Comparison of ENCODE assay signal across 17 mouse cellular contexts in genomic region chr5:74621691-74622470, GRCm38 (mm10).
A peak's percentile ranks its signal among the peaks of the same experiment; 100 is the strongest.
DNase-seq lines count a peak whose midpoint lies in the region; ATAC-seq and TF ChIP-seq lines count a peak whose summit lies in the region.
"Had no signal": no experiment of that assay in that cellular context is flagged by ENCODE, and none has a peak within 500 bp of the region (broad histone marks: within the 10 kb centered on the region; RNA-seq: fewer than 3 reads in every experiment).

No protein-coding gene starts in this region.

- no peaks in the 10 kb centered on the region for H3K36me3 ChIP-seq in hindbrain, embryonic 12.5 days
- H3K36me3 ChIP-seq in hindbrain, postnatal 0 days (ENCODE audit: insufficient read depth, low read length): peaks cover under 1% of the 10 kb centered on the region; the same call in 1 of the 2 replicates
- H3K36me3 ChIP-seq in embryonic facial prominence, embryonic 13.5 days: no peaks in the 10 kb centered on the region
- no peaks in the 10 kb centered on the region for H3K36me3 ChIP-seq in limb, embryonic 13.5 days
- no peaks in the 10 kb centered on the region for H3K36me3 ChIP-seq in intestine, embryonic 15.5 days

- peak overlapping the region; percentile 59 for H3K27ac ChIP-seq in gastrocnemius, adult 2 months
- H3K27ac ChIP-seq in hindbrain, embryonic 12.5 days: 0 out of 2 replicates have a peak overlapping the region, but pooled peaks have one; percentile 17
- no peak overlapping the region for H3K27ac ChIP-seq in hindbrain, postnatal 0 days
- H3K27ac ChIP-seq in embryonic facial prominence, embryonic 13.5 days: peak overlapping the region; percentile 91
- peak overlapping the region; percentile 74 for H3K27ac ChIP-seq in limb, embryonic 13.5 days
- H3K27ac ChIP-seq in intestine, embryonic 15.5 days: no peak overlapping the region

- 47% methylated on average over 7 of the region's 7 CpGs for WGBS in hindbrain, embryonic 12.5 days
- 58% methylated on average over 7 of the region's 7 CpGs for WGBS in hindbrain, postnatal 0 days
- 20% methylated on average over 7 of the region's 7 CpGs for WGBS in embryonic facial prominence, embryonic 13.5 days
- 12% methylated on average over 7 of the region's 7 CpGs for WGBS in limb, embryonic 13.5 days
- WGBS in intestine, embryonic 15.5 days: 66% methylated on average over 7 of the region's 7 CpGs

- DNase-seq in gastrocnemius, adult 2 months: no peak
- no peak for DNase-seq in gastrocnemius, postnatal 25 days
- no peak for DNase-seq in hindbrain, postnatal 0 days (ENCODE audit: low spot score)
- DNase-seq: adrenal gland, adult 8-10 months; cerebellum, adult 9-11 months; gastrocnemius, postnatal 10 days; kidney, adult 9 months; layer of hippocampus, postnatal 36 days; lung, embryonic 14.5 days; right cerebral cortex, postnatal 14 days; thymus, adult 2 months had no signal

- no peak overlapping the region for H3K4me3 ChIP-seq in gastrocnemius, adult 2 months
- H3K4me3 ChIP-seq in hindbrain, embryonic 12.5 days: no peak overlapping the region
- no peak overlapping the region for H3K4me3 ChIP-seq in hindbrain, postnatal 0 days (ENCODE audit: low read length)
- H3K4me3 ChIP-seq in embryonic facial prominence, embryonic 13.5 days: no peak overlapping the region
- H3K4me3 ChIP-seq in limb, embryonic 13.5 days: no peak overlapping the region
- no peak overlapping the region for H3K4me3 ChIP-seq in intestine, embryonic 15.5 days (replicated peaks)
- H3K4me3 ChIP-seq: megakaryocyte, embryonic 14.5 days had no signal

- no peak for TF ChIP-seq CTCF in gastrocnemius, adult 2 months (IDR thresholded peaks at IDR 0.05)
- no peak for TF ChIP-seq CTCF in hindbrain, postnatal 0 days (IDR thresholded peaks at IDR 0.05; ENCODE audit: low read depth)

- no peak overlapping the region for H3K9ac ChIP-seq in hindbrain, embryonic 12.5 days
- H3K9ac ChIP-seq in hindbrain, postnatal 0 days (replicated peaks; ENCODE audit: low read length): no peak overlapping the region
- H3K9ac ChIP-seq in embryonic facial prominence, embryonic 13.5 days: no peak overlapping the region
- no peak overlapping the region for H3K9ac ChIP-seq in limb, embryonic 13.5 days
- no peak overlapping the region for H3K9ac ChIP-seq in intestine, embryonic 15.5 days
- H3K9ac ChIP-seq: lung, embryonic 14.5 days had no signal

- no peak for ATAC-seq in hindbrain, embryonic 12.5 days (ENCODE audit: low FRiP score)
- no peak for ATAC-seq in hindbrain, postnatal 0 days
- ATAC-seq in embryonic facial prominence, embryonic 13.5 days (ENCODE audit: insufficient number of reproducible peaks, insufficient read depth, low FRiP score, low TSS enrichment, low read depth): no peak
- ATAC-seq in limb, embryonic 13.5 days (ENCODE audit: low FRiP score, low read depth): peak; percentile 63
- no peak for ATAC-seq in intestine, embryonic 15.5 days
- no peak for ATAC-seq in megakaryocyte progenitor cell, adult 5-6 weeks (replicated peaks; ENCODE audit: poor library complexity)

- H3K27me3 ChIP-seq in hindbrain, embryonic 12.5 days: no peaks in the 10 kb centered on the region
- H3K27me3 ChIP-seq in hindbrain, postnatal 0 days (ENCODE audit: insufficient read depth, low read length): no peaks in the 10 kb centered on the region
- no peaks in the 10 kb centered on the region for H3K27me3 ChIP-seq in embryonic facial prominence, embryonic 13.5 days
- H3K27me3 ChIP-seq in limb, embryonic 13.5 days: no peaks in the 10 kb centered on the region
- H3K27me3 ChIP-seq in intestine, embryonic 15.5 days (replicated peaks): no peaks in the 10 kb centered on the region

- intact Hi-C loops in gastrocnemius, adult 2 months (cut with DNase I): no loop called here

- peaks cover 6% of the 10 kb centered on the region for H3K4me1 ChIP-seq in hindbrain, embryonic 12.5 days
- no peaks in the 10 kb centered on the region for H3K4me1 ChIP-seq in hindbrain, postnatal 0 days (ENCODE audit: insufficient read depth, low read length)
- H3K4me1 ChIP-seq in embryonic facial prominence, embryonic 13.5 days: peaks cover 37% of the 10 kb centered on the region
- H3K4me1 ChIP-seq in limb, embryonic 13.5 days: peaks cover 46% of the 10 kb centered on the region
- H3K4me1 ChIP-seq in intestine, embryonic 15.5 days (replicated peaks): no peaks in the 10 kb centered on the region
- H3K4me1 ChIP-seq: megakaryocyte, embryonic 14.5 days had no signal

- H3K4me2 ChIP-seq in hindbrain, embryonic 12.5 days (replicated peaks): no peak overlapping the region
- no peak overlapping the region for H3K4me2 ChIP-seq in hindbrain, postnatal 0 days (ENCODE audit: low read depth, low read length)
- H3K4me2 ChIP-seq in embryonic facial prominence, embryonic 13.5 days: no peak overlapping the region
- H3K4me2 ChIP-seq in limb, embryonic 13.5 days (replicated peaks): no peak overlapping the region
- no peak overlapping the region for H3K4me2 ChIP-seq in intestine, embryonic 15.5 days (replicated peaks)
- H3K4me2 ChIP-seq: lung, embryonic 14.5 days had no signal

- no peaks in the 10 kb centered on the region for H3K9me3 ChIP-seq in hindbrain, embryonic 12.5 days (replicated peaks)
- H3K9me3 ChIP-seq in hindbrain, postnatal 0 days (ENCODE audit: low read length): no peaks in the 10 kb centered on the region
- no peaks in the 10 kb centered on the region for H3K9me3 ChIP-seq in embryonic facial prominence, embryonic 13.5 days
- no peaks in the 10 kb centered on the region for H3K9me3 ChIP-seq in limb, embryonic 13.5 days
- H3K9me3 ChIP-seq in intestine, embryonic 15.5 days: no peaks in the 10 kb centered on the region
- H3K9me3 ChIP-seq: megakaryocyte, embryonic 14.5 days had no signal

Comparison
In these comparisons a context has a peak if more than half of its experiments do, and no peak if none do; other contexts are left out.
1. H3K27ac ChIP-seq: peak in gastrocnemius, adult 2 months (single experiment), hindbrain, embryonic 12.5 days (single experiment), embryonic facial prominence, embryonic 13.5 days (single experiment) and limb, embryonic 13.5 days (single experiment); none in hindbrain, postnatal 0 days (single experiment) and intestine, embryonic 15.5 days (single experiment).